Mouse (Mus musculus): ENCODE measurements around the gene Enpp3.
"Not testable (repeated sequence)": the region's sequence is repeated elsewhere in the genome, so short reads cannot be mapped to it uniquely, and the experiment has no call there.

The Enpp3 gene

GRCm38 (mm10) chr10:24822842-24823241 lies 19.8 kb downstream of the Enpp3 start:
- no peak for DNase-seq (ENCODE audit: low read depth)

GRCm38 (mm10) chr10:24821990-24822676 lies 20.5 kb downstream of the Enpp3 start:
- no peak for DNase-seq (ENCODE audit: low read depth)

GRCm38 (mm10) chr10:24819526-24819925 lies 23.1 kb downstream of the Enpp3 start:
- no peak for DNase-seq (ENCODE audit: low read depth)

DNA sequence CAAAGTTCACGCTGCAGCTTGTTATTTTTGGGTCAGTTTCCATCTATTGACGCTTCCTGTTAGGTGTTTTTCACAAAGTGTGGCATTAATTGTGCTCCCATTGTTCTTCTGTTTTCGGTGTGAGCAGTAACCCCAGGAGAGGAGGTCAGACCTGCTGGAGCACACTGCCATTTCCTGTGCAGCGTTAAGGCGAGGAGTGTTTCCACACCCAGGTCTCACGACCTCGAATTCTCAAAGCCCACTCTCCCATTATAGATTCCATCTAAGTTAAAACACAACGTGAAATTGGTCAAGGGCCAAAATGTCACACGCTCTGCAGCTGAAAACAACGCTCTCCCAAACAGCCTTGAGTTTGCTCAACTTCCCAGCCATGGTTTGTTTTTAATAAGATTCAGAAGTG lies 32.0 kb downstream of the Enpp3 start:
- no peak for DNase-seq (ENCODE audit: low read depth)

DNA sequence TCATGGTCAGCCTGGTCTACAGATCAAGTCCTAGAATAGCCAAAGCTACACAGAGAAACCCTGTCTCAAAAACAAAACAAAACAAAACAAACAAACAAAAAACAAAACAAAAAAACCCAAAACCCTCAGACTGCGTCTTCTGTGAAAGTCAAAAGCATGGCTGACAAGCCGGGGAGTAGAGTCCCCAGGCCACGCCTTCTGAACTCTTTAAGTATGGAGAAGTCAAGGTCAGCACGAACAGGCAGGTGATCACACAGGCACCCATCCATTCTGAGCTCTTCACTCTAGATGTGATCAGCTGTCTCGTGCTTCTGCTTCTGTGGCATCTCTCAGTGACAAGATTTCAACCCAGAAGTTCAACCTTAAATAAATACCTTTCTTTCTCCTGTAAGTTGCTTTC lies 35.9 kb downstream of the Enpp3 start:
- no peak for DNase-seq (ENCODE audit: low read depth)

DNA sequence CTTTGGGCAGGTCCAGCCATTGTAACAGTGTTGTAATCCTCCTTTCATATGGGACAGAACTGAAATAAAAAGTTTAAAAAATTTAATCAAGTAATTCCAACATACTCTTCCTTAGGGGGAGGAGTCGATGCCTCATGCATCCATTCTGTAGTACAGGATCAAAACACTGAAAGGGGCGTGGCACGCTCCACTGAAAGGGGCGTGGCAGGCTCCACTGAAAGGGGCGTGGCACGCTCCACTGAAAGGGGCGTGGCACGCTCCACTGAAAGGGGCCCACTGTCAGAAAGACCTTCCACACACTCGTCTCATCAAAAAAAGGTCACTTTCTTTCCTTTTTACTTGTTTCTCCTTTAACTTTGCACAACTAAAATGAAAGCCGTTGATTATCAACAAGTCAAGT lies 36.7 kb downstream of the Enpp3 start:
- DNase-seq (ENCODE audit: low read depth), result no peak

GRCm38 (mm10) chr10:24805173-24805572 lies 37.5 kb downstream of the Enpp3 start:
- no peak for DNase-seq (ENCODE audit: low read depth)

DNA sequence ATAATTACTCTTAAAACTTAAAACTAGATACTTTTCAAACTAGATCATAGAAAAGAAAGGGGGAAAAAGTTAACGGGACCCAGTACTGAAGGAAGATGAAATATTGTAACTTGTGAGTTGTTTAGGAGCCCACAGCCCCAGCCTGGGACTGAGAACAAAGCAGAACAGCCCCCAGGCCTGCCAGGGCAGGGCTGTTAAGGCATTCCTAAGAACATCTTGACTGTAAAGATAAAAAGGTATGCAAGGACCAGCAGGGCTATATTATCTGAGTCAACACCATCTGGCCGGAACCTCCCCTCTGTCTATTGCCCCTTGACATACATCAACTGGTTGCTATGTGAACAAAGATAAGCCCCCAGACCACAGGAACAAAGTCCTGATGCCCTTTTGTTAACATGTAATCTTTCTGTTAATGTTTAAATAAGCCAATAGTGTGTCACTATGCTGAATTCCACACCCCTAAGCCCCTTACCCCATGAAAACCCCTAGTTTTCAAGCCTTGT lies 39.8 kb downstream of the Enpp3 start:
- DNase-seq (ENCODE audit: low read depth), result not testable (repeated sequence)

GRCm38 (mm10) chr10:24801796-24802195 lies 40.8 kb downstream of the Enpp3 start:
- no peak for DNase-seq (ENCODE audit: low read depth)

- DNase-seq (ENCODE audit: low read depth), result peak; percentile 81
Measured at GRCm38 (mm10) chr10:24797246-24797645, 45.4 kb downstream of the Enpp3 start.

DNA sequence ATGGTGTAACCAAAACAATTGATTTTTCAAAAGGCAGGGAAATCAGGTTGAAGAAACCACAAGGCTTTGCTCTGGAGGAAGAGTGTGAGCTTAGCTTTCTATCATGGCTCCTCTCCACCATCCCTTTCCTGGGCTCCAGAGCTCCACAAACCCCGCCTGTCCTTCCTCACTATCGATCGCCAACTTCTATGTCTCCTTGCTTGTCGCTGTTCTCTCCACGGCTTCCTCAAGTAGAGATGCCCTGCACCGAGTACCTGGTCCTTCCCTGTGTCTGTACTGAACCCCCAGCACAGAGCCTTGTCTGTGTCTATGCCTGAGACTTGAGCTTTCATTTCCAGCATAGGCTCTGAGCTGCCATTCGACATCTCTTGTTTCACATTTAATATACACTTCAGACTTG lies 49.9 kb downstream of the Enpp3 start:
- DNase-seq (ENCODE audit: low read depth), result no peak

- DNase-seq (ENCODE audit: low read depth), result peak; percentile 83
Measured at GRCm38 (mm10) chr10:24789747-24790545, 52.7 kb downstream of the Enpp3 start.

DNA sequence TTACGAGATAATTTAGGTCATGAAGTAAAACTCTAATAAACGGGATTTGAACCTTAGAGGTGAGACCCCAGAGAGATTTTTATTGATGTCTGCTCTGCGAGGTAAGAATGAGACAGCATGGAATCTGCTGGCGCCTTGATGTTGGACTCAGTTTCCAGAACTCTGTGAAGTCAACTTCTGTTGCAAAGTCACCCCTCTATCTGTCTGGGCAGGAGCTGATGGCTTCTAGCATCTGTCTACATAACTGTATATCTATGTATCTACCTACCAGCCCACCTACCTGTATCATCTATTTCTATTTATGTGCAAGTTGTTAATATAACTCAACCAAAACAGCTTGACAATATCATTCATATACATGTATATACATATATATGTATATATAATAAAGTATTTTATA lies 57.3 kb downstream of the Enpp3 start:
- no peak for DNase-seq (ENCODE audit: low read depth)

- no peak for DNase-seq (ENCODE audit: low read depth)
Measured at GRCm38 (mm10) chr10:24784624-24785276, 57.9 kb downstream of the Enpp3 start.

DNA sequence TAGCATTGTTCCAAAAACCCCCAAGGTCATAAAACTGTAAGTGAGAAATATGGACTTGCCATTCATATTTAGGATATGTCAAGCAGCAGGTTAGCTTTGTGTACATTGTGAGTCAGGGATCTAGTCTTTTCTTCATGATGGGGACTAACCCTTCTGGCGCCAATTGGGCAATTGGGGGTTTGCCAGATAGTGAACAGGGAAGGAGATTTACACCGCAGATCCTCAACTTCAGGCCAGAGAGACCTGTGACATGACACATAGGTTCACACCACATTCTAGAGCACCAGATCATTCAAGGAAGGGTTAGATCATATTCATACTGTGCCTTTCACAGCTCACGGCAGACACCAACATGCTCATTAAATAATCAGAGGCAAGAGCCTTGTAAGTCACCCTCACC lies 58.7 kb downstream of the Enpp3 start:
- no peak for DNase-seq (ENCODE audit: low read depth)

GRCm38 (mm10) chr10:24778643-24779020 lies 64.0 kb downstream of the Enpp3 start:
- no peak for DNase-seq (ENCODE audit: low read depth)

DNA sequence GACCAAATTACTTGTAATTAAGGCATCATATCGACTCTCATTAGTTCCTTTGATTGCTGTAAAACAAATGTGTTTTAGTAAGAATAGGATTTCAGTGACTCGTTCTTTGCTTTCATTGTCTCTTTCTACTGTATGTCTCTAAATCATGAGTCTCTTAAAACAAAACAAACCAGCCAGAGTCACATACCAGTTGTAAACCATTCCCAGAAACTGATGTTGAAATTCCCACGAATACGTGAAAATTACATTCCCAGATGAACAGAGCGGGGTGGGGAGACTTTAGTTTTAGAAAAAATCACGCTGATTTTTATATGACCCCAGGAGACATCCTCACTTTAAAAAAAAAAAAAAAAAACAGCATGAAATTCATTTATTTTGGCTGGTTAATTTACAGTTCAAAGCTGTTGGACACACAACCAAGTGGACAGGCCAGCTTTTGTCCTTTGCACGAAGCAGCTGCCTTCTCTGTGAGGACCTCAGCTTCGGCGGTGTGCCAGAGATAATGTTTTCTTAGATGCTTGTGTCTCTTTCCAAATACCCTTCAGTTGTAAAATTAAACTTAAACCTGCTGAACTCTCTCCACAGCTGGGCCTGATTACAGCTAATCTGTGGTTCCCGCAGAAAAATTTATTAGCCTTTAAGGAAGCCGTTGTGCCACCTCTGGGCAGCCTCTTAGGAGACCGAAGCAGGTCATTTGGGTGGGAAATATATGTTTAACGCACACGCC lies 64.5 kb downstream of the Enpp3 start:
- DNase-seq (ENCODE audit: low read depth), result no peak

GRCm38 (mm10) chr10:24769496-24769895 lies 73.1 kb downstream of the Enpp3 start:
- DNase-seq (ENCODE audit: low read depth), result no peak

- DNase-seq (ENCODE audit: low read depth), result no peak
Measured at GRCm38 (mm10) chr10:24767695-24768094, 74.9 kb downstream of the Enpp3 start.

- DNase-seq (ENCODE audit: low read depth), result no peak
Measured at GRCm38 (mm10) chr10:24766061-24766460, 76.6 kb downstream of the Enpp3 start.

DNA sequence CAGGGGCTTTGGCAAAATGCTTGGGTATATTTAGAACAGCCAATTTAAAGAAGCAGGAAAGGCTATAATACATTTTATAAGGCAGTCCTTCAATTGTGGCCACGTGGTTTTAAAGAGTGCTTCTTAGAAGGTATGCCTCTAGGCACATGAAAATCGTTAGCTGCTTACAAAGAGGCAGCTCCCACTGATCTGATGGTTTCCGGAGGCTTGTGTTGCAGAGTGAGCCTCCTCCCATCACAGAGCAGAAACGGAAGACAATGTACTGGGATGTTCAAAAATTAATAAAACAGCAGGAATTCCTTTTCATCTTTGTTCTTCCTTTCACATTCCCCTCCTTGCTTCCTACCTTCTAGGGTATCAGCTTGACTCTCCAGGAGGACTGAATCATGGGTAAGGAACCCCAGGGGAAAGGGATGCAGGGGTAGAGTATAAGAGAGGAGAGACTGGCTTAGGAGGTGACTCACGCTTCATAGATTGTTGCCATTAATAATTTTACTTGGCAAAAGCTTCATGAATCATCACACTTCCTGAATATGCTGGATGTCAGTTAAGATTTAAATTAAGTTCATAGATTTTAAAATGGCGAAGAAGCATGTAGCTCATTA lies 77.4 kb downstream of the Enpp3 start:
- no peak for DNase-seq (ENCODE audit: low read depth)

- DNase-seq (ENCODE audit: low read depth), result no peak
Measured at GRCm38 (mm10) chr10:24764640-24765039, 78.0 kb downstream of the Enpp3 start.
